Mouse (Mus musculus): ENCODE results near the gene 4921524J17Rik.

Gene 4921524J17Rik

DNA sequence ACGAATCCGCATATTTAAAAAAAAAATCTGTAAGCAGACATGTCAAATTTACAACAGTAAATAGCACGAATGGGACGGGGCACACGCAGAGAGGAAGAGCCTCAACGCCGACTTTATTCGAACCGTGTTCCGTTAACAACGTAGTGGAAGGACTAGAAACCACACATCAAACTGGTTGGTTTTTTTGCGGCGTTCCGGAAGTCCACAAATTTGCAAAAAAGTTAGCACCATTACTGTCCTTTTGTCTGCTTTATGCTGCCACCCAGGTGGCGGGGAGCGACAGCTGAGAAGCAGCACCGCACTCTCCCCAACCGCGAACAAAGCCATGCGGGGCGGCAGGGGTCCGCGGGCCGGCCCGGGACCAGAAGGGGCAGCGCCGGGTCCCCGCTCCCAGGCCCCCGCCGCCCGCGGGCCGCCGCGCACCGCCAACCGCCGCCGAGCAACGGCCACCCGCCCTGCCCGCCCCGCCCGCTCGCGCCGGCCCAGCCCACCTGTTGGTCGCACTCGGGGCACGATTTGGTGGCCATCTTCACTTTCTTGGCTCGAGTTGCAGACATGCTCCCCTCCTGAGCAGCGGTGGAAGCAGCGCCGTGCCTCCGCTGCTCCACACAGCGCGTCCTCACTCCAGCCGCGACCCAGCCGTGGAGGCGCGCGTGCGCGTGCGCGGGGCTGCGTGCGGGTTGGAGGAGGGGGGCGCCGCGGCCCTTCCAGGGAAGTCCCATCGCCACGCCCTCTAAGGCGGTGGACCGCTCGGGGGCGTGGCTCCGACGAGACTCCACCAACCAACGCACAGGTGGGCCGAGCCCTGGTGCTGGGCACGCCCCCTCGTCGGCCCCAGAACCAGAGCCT is at the start of gene 4921524J17Rik:
Gene 4921524J17Rik (minus strand): TSS at position 666 of the 849 bp plus-strand sequence.
- in situ Hi-C loops (cut with MboI, MseI): loop anchor here in 1 of 2 experiments (25.0 kb wide), 1 partner anchor 1845 kb away; no protein-coding TSS in a partner anchor

DNA sequence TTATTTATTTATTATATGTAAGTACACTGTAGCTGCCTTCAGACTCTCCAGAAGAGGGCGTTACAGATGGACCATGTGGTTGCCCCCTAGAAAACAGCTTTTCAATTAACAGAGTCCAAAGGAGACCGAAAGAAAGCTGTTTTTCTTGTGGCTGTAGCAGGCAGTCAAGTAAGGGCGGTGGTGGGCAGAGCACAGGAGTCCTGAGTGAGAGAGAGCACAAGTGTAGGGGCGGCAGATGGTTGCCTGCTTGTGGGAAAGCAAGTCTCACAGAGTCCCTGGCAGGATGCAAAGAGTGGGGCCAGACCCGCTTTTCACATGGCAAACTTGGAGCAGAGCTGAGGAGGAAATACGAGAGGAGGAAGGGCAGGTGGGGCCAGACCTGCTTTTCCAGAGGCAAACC is 49.8 kb upstream of the 4921524J17Rik start:
- in situ Hi-C loops (cut with MboI, MseI): no loop called here

DNA sequence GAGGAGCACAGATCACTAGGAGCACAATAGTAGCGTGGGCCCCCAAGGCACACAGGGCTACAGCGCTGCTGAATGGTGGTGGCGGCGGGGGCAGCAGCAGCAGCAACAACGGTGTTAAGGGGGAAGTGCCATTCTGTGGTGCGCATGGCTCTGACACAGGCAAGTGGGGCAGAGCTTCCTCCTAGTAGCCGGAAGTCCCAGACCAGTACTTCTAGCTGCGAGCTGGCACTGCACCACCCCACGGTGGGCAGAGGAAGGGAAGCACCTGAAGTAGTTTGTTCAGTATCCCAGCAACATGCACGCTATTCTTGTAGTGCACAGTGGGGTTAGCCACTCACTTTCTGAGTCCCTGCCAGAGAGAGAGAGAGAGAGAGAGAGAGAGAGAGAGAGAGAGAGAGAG is 49.3 kb upstream of the 4921524J17Rik start:
- in situ Hi-C loops (cut with MboI, MseI): no loop called here

- in situ Hi-C loops (cut with MboI, MseI): no loop called here
These were observed 47.1 kb upstream of the 4921524J17Rik start for GRCm38 (mm10) chr8:85479710-85480109.

- in situ Hi-C loops (cut with MboI, MseI): no loop called here
These were observed 45.8 kb upstream of the 4921524J17Rik start for GRCm38 (mm10) chr8:85478397-85478796.

- in situ Hi-C loops (cut with MboI, MseI): no loop called here
These were observed 44.4 kb upstream of the 4921524J17Rik start for GRCm38 (mm10) chr8:85476970-85477545.

DNA sequence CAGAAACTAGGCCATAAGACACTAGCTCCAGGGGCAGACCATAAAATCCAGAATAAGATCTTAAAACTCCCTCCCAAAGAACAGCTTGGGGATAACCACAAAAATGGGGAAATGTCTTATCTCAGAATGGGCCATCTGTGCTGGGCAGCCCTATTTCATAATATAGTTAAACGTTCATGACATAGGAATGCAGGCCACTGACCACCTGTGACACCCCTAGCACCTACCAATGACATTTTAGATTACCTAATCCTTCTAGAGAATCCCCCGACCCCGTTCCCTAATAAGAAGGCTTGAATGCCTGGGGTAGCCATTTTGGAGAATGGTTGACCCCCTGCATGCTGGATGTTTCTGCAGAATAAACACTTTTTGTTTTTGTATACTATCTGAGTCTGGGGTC is 42.3 kb upstream of the 4921524J17Rik start:
- in situ Hi-C loops (cut with MboI, MseI): no loop called here

- in situ Hi-C loops (cut with MboI, MseI): no loop called here
These were observed 40.6 kb upstream of the 4921524J17Rik start for GRCm38 (mm10) chr8:85473246-85473645.

GRCm38 (mm10) chr8:85472800-85473199 is 40.2 kb upstream of the 4921524J17Rik start:
- in situ Hi-C loops (cut with MboI, MseI): no loop called here

DNA sequence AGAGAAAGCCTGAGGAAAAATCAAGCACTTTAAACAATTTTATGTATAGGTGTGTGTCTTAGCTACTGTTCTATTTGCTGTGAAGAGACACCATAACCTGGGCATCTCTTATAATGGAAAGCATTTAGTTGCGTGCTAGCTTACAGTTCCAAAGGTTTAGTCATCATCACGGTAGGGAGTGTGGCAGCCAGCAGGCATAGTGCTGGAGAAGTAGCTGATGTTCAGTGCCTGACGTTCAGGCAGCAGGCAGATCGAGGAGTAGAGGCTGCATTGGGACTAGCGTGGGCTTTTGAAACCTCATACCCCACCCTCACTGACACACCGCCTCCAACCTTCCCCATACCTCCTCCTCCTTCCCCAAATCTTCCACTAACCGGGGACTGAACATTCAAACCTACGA is 38.1 kb upstream of the 4921524J17Rik start:
- in situ Hi-C loops (cut with MboI, MseI): no loop called here

DNA sequence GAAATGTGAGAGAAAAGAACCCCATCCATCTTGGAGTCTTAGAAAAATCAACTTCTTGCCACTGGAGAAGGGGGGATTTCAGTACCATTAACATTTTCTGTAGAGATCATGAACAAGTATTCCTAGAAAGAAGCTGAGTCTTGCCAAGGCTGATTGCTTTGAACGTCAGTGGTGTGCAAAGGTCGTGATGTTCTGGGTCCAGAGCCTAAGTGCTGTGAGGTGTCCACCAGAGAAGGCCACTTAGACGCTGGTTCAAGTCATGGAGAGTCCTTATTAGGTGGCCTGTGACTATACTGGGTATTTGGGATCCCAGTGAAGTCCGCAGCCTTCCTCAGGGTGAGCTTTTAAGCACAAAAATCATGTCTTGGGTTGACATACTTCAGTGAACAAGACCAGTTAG is 33.4 kb upstream of the 4921524J17Rik start:
- in situ Hi-C loops (cut with MboI, MseI): loop anchor here in 1 of 2 experiments (10.0 kb wide), 1 partner anchor 1119 kb away; the partner anchor contains the start of gene Abcc12

- in situ Hi-C loops (cut with MboI, MseI): loop anchor here in 1 of 2 experiments (10.0 kb wide), 1 partner anchor 1120 kb away; the partner anchor contains the start of gene Abcc12
These were observed 31.7 kb upstream of the 4921524J17Rik start for GRCm38 (mm10) chr8:85464316-85464715.

GRCm38 (mm10) chr8:85462441-85462840 is 29.8 kb upstream of the 4921524J17Rik start:
- in situ Hi-C loops (cut with MboI, MseI): loop anchor here in 1 of 2 experiments (10.0 kb wide), 1 partner anchor 1122 kb away; the partner anchor contains the start of gene Abcc12

- in situ Hi-C loops (cut with MboI, MseI): loop anchor here in 1 of 2 experiments (10.0 kb wide), 1 partner anchor 1123 kb away; the partner anchor contains the start of gene Abcc12
These were observed 28.7 kb upstream of the 4921524J17Rik start for GRCm38 (mm10) chr8:85461377-85461776.

GRCm38 (mm10) chr8:85460804-85461203 is 28.2 kb upstream of the 4921524J17Rik start:
- in situ Hi-C loops (cut with MboI, MseI): loop anchor here in 1 of 2 experiments (10.0 kb wide), 1 partner anchor 1124 kb away; the partner anchor contains the start of gene Abcc12

DNA sequence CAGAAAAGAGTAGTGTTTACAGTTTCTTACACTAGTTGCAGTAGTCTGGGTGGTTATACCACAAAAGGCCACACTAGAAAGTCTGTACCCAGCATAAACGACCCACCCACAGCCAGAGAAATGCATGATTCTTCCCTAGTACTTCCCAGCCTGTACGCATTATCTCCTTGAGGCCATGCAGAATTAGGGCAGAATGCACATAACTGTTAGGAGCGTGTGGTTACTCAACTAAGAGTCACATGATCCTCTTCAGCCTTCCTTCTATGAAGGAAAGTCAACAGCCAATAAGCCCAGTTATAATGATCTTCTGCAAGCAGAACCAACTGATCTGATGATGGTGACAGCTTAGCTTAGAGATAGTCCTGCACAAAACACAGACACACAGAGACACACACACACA is 26.9 kb upstream of the 4921524J17Rik start:
- in situ Hi-C loops (cut with MboI, MseI): loop anchor here (5.0 kb wide), 1 partner anchor 63 kb away; no protein-coding TSS in a partner anchor

DNA sequence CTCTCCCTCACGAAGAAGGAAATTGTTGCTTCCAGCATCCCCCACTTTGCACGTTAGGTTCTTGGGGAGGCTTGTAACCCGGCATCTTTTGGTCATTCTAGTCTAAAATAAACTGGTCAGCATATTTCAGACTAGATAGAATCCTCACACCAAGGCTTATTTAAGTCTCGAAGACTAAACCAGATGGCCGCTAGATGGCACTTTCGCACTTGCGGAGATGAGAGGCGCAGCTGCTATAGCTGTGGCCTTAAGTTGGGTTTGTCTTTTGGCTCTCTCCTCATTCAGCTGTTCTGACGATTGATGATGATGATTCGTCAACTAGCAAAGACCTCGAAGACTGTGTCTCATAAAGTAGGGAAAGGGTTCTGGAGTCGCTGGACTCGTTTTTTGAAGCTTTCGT is 23.9 kb upstream of the 4921524J17Rik start:
- in situ Hi-C loops (cut with MboI, MseI): loop anchor here (5.0 kb wide), 1 partner anchor 66 kb away; no protein-coding TSS in a partner anchor

DNA sequence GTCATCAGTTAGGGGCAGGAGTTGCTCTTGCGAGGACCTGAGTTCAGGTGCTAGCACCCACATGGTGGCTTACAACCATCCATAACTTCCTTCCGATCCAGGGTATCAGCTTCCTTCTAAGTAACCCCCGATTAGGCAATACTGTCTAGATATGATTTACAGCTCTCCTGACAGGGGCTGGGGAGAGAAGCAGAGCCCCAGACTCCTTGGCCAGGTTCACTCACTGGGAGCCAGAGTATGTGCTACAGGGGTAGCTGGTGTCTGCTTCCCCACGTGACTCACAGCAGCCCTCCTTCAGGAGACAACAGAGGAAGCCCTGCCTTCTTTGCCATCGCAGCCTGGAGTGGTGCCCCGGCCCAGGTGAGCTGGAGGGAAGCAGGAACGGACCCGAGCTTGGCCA is 22.1 kb upstream of the 4921524J17Rik start:
- in situ Hi-C loops (cut with MboI, MseI): loop anchor here (5.0 kb wide), 2 partner anchors 68 to 213 kb away; no protein-coding TSS in a partner anchor

DNA sequence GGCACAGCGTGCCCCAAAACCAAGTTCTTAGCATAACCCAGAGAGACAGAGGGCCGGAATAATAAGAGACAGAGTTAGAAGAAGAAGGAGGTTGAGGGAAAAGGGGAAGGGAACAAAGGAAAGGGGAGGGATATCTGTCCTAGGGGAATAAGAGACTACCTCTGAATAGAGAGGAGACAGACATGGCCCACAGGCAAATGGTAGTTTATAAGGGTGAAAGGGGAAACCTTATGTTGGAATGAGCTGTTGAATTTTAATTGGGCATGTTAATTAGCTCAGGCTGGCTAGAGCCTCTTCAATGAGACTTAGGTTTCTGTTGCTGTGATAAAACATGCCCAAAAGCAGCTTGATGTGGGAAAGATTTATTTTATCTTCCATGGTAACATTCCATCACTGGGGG is 20.6 kb upstream of the 4921524J17Rik start:
- in situ Hi-C loops (cut with MboI, MseI): loop anchor here in 1 of 2 experiments (5.0 kb wide), 1 partner anchor 214 kb away; no protein-coding TSS in a partner anchor

- in situ Hi-C loops (cut with MboI, MseI): loop anchor here in 1 of 2 experiments (5.0 kb wide), 1 partner anchor 215 kb away; no protein-coding TSS in a partner anchor
These were observed 19.7 kb upstream of the 4921524J17Rik start for GRCm38 (mm10) chr8:85452328-85452727.

DNA sequence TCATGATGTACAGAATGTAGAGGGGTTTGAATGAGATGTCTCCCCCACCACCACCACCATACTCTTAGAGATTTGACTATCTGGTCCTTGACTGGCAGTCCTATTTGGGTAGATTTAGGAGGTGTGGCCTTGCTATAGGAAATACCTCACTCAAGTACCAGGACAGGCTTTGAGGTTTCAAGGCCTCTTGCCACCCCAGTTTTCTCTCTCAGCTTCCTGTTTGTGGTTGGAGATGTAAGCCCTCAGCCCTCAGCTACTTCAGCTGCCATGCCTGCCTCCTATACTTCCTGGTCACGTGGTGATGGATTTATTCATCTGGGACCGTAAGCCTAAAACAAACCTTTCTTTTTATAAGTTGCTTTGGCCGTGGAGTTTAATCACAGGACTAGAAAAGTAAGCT is 17.7 kb upstream of the 4921524J17Rik start:
- in situ Hi-C loops (cut with MboI, MseI): loop anchor here in 1 of 2 experiments (5.0 kb wide), 1 partner anchor 217 kb away; no protein-coding TSS in a partner anchor
